Mouse (Mus musculus) lung, embryonic 15.5 days (tissue): ENCODE results near the gene Cela1. TPM values are rescaled to one million over a fixed set of nuclear protein-coding genes. Genes with fewer than 3 reads are reported as not detected.

ENCODE experiments used
- ATAC-seq: fragments of 200-750 bp; cut with Nextera tagmentation; 2 replicates; pipeline ENCODE4 v1.8.0; 2017; ENCODE audit warnings: moderate number of reproducible peaks, borderline replicate concordance; ENCODE audit not compliant: low FRiP score, low TSS enrichment; ENCODE audit errors: extremely low read depth
- H3K27ac ChIP-seq: fragments of 300-500 bp; sonication (generic); 2 replicates; pipeline ENCODE4 v1.5.1; 2015; ENCODE audit warnings: moderate library complexity, mild to moderate bottlenecking, inconsistent platforms
- H3K27me3 ChIP-seq: fragments of 300-500 bp; sonication (generic); 2 replicates; pipeline ENCODE4 v1.6.1; 2015; ENCODE audit warnings: inconsistent platforms
- H3K36me3 ChIP-seq: fragments of 300-500 bp; sonication (generic); 2 replicates; pipeline ENCODE4 v1.6.1; 2015; ENCODE audit warnings: inconsistent platforms
- H3K4me1 ChIP-seq: fragments of 300-500 bp; sonication (generic); 2 replicates; pipeline ENCODE4 v1.6.1; 2015; ENCODE audit warnings: inconsistent platforms
- H3K4me2 ChIP-seq: fragments of 300-500 bp; sonication (generic); 2 replicates; pipeline ENCODE4 v1.6.1; 2015; ENCODE audit warnings: inconsistent platforms, mild to moderate bottlenecking, moderate library complexity
- H3K4me3 ChIP-seq: fragments of 300-500 bp; sonication (generic); 2 replicates; pipeline ENCODE4 v1.5.1; 2015; ENCODE audit warnings: mild to moderate bottlenecking, inconsistent platforms
- H3K9ac ChIP-seq: fragments of 300-500 bp; sonication (generic); 2 replicates; pipeline ENCODE4 v1.6.1; 2015; ENCODE audit warnings: inconsistent platforms
- H3K9me3 ChIP-seq: fragments of 300-500 bp; sonication (generic); 2 replicates; pipeline ENCODE4 v1.6.1; 2016; ENCODE audit warnings: inconsistent platforms
- WGBS: fragments of 180-500 bp; shearing (Covaris S2); methylation state at CpG from one replicate; pipeline ENCODE4 v1.1.7; 2015; 5-methylcytosine and 5-hydroxymethylcytosine counted together
- microRNA-seq: library from miRNA; unstranded; fragments of <30 nt; microRNA quantifications from one replicate; pipeline ENCODE4, GENCODE M21; 2016
- polyA plus RNA-seq: library from polyadenylated mRNA; unstranded; fragments of >200 nt; fragmentation: Nextera tagmentation; extraction: Ambion mirVana; gene quantifications from 2 replicates; pipeline ENCODE4 v1.2.1, GENCODE M21; 2015

Cela1 gene
- polyA plus RNA-seq, 1 experiment from 2014 or later: 2.9 TPM

DNA sequence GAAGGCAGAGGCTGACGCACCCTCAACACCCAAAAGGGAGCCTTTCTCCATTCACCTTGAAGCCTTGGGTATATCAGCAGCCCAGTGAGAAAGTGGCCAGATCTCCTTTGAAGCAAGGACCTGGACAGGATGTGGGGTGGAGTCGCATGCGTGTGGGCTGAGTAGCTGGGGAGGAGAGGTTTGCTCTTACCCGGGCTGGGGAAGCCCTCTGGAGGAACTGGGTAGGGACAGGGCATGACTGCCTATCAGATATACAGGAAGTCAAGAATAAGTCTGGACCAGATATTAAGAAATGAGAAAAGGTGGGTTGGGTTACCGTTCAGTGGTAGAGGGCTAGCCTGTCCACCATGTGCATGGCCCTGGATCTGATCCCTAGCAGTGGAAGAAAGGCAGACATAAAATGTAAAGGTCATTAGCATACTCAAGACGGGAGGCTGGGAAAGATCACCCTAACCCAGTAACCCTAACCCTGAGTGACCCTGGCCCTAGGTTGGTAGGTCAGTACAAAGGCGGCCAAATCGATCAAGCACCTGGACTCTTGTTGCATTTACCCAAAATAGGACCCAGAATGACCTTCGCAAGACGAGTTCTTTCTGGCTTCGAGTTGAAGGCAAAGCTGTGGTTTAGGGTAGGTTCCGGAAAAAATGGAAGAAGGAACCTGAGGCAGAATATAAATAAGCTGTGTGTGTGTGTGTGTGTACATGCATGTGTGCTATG, 56.1 kb downstream of the Cela1 start:
- H3K4me3 ChIP-seq: no peak overlapping the region
- no peaks in the 10 kb centered on the region for H3K9me3 ChIP-seq
- H3K4me1 ChIP-seq: peaks cover 20% of the 10 kb centered on the region; the same call in 1 of the 2 replicates
- no peaks in the 10 kb centered on the region for H3K36me3 ChIP-seq
- H3K27ac ChIP-seq: no peak overlapping the region
- H3K27me3 ChIP-seq: peaks cover 34% of the 10 kb centered on the region
- no peak overlapping the region for H3K4me2 ChIP-seq
- 70% methylated on average over 12 of the region's 12 CpGs for WGBS
- no peak overlapping the region for H3K9ac ChIP-seq
- ATAC-seq: no peak

DNA sequence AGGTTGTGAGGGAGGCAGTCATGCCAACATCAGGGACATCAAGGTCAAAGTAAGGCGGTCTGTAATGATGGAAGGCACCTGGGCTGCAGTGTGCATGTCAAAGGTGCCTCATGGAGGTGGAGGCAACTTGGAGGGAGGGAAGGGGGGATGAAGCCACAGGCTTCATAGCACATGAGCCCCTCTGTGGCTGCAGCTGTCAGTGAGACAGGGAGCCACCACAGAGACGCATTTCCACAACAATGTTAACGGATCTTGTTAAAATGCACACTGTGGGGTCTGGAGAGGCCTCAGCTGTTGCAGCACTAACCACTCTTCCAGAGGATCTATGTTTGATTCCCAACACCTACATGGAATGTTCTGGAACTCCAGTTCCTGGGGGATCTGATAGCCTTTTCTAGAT, 57.6 kb downstream of the Cela1 start:
- Histone ChIP-seq H3K9me3 (no peaks in the 10 kb centered on the region), H3K27ac (no peak overlapping the region), H3K9ac (no peak overlapping the region), H3K4me1 (peaks cover 7% of the 10 kb centered on the region; the same call in 1 of the 2 replicates), H3K4me3 (no peak overlapping the region), H3K4me2 (no peak overlapping the region), H3K36me3 (no peaks in the 10 kb centered on the region), H3K27me3 (peaks cover 19% of the 10 kb centered on the region)
- no peak for ATAC-seq
- WGBS: 67% methylated on average over 3 of the region's 3 CpGs

DNA sequence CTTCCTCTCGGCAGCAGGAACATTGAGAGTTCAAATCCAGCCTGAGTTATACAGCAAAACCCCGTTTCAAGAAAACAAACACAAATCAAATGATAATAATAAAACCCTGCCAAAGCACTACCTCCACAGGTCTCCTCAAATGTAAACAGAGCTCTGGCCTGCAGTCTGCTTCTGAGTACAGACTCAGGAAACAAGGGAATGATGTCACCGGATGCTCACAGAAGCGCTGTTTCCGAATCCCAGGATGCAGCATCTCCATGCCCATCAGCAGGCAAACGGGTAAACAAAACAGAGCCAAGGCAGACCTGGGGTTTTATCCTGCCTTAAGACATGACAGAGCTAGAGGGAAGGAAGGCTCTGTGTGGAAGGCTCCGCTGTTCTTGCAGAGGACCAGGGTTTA, 58.9 kb downstream of the Cela1 start:
- WGBS: 37% methylated on average over 7 of the region's 7 CpGs
- no peaks in the 10 kb centered on the region for H3K9me3 ChIP-seq
- H3K9ac ChIP-seq: no peak overlapping the region
- no peak overlapping the region for H3K4me2 ChIP-seq
- peak overlapping the region; percentile 49; the same call in 1 of the 2 replicates for H3K27ac ChIP-seq
- H3K27me3 ChIP-seq: peaks cover 8% of the 10 kb centered on the region; the same call in 1 of the 2 replicates
- H3K36me3 ChIP-seq: no peaks in the 10 kb centered on the region
- ATAC-seq: no peak
- no peak overlapping the region for H3K4me3 ChIP-seq
- peaks cover 7% of the 10 kb centered on the region; the same call in 1 of the 2 replicates for H3K4me1 ChIP-seq

DNA sequence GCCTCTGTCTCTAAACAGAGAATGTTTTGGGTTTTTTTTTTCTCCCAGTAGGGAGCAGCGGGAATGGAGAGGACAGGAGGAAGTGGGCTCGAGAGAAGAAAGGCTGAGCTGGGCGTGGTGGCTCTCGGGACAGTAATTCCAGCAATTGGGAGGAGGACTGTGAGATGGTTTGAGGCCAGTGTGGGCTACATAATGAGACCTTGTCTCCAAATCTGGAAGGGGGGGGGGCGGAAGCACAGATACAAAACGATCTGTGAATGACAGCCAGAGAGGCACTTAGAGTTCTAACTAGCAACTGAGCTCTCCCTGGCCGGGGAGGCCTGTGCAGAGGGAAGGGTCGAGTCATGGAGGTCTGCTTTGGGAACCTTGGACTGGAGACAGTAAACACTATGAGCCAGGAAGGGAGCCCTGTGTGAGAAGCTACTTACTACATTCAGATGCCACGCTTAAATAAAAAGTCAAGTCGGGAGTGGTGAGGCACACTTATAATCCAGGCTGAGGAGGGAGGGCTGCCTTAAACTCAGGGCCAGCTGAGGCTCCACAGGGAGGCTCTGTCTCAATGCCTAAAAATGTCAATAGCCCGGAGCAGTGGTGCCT, 59.8 kb downstream of the Cela1 start:
- ATAC-seq: no peak

DNA sequence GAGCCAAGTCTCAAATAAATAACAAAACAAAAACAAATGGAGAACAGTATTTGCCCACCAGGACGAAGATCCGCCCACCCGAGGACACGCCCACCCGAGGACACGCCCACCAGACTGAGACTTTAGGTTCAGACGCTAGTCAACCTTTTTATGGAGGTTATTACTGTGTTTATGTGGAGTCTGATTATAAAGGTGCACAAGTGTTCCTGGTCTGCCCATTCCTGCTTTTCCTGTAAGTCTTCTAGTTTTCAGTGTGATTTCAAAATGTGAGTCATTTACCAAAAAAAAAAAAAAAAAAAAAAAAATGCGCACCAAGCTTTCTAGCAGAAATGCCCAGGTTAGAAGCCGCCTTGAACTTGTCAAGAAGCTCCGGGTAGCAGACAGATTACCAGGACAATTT, 60.4 kb downstream of the Cela1 start:
- no peak for ATAC-seq
- H3K9ac ChIP-seq: no peak overlapping the region
- no peaks in the 10 kb centered on the region for H3K36me3 ChIP-seq
- H3K4me2 ChIP-seq: no peak overlapping the region
- H3K27me3 ChIP-seq: peaks cover 3% of the 10 kb centered on the region; the same call in 1 of the 2 replicates
- H3K9me3 ChIP-seq: no peaks in the 10 kb centered on the region
- no peak overlapping the region for H3K27ac ChIP-seq
- peaks cover 7% of the 10 kb centered on the region; the same call in 1 of the 2 replicates for H3K4me1 ChIP-seq
- WGBS: 20% methylated on average over 10 of the region's 10 CpGs
- H3K4me3 ChIP-seq: no peak overlapping the region

More for the DNA sequence above, 59.8 kb downstream of the Cela1 start:
- 11% methylated on average over 11 of the region's 11 CpGs for WGBS
- peak overlapping the region; percentile 48 for H3K27ac ChIP-seq
- no peak overlapping the region for H3K4me3 ChIP-seq
- no peaks in the 10 kb centered on the region for H3K9me3 ChIP-seq
- H3K4me2 ChIP-seq: no peak overlapping the region
- peaks cover 7% of the 10 kb centered on the region; the same call in 1 of the 2 replicates for H3K4me1 ChIP-seq
- peaks cover 3% of the 10 kb centered on the region; the same call in 1 of the 2 replicates for H3K27me3 ChIP-seq
- no peak overlapping the region for H3K9ac ChIP-seq
- H3K36me3 ChIP-seq: no peaks in the 10 kb centered on the region

DNA sequence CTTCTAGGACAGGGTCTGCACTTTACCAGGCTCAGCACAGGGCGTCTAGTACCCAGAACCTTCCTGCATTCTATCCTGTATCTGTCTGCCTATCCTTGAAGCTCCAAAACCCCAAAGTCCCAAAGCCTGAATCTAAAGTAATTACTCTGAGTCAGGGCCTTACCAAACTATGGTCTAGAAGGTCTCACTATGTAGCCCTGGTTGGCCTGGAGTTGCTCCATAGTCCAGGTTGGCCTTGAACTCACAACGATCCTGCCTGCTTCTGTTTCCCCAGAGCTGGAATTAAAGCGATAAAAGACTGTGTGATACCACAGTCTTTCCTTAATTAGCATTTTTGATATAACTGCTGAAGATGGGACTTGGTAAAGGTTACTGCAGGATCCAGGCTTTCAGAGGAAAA, 63.3 kb downstream of the Cela1 start:
- H3K4me2 ChIP-seq: no peak overlapping the region
- ATAC-seq: no peak
- H3K4me3 ChIP-seq: no peak overlapping the region
- 83% methylated on average over 3 of the region's 3 CpGs for WGBS
- peaks cover 14% of the 10 kb centered on the region for H3K36me3 ChIP-seq
- H3K9ac ChIP-seq: no peak overlapping the region
- no peaks in the 10 kb centered on the region for H3K9me3 ChIP-seq
- H3K27ac ChIP-seq: no peak overlapping the region
- H3K4me1 ChIP-seq: peaks cover 7% of the 10 kb centered on the region; the same call in 1 of the 2 replicates
- no peaks in the 10 kb centered on the region for H3K27me3 ChIP-seq

Small RNA genes within 50 kb of the gene (microRNA-seq; reads per million reads assigned to microRNA genes)
- not detected for gene Mir6961

Other genes with a start within 250 kb of the Cela1 start
- 19.5 and 21.5 TPM in 2 replicates for gene Letmd1, start 218.9 kb downstream of the Cela1 start, polyA plus RNA-seq
- 12.5 and 12.7 TPM in 2 replicates for gene Csrnp2, start 192.4 kb downstream of the Cela1 start, polyA plus RNA-seq
- 24.1 and 27.3 TPM in 2 replicates for gene Tfcp2, start 135.9 kb downstream of the Cela1 start, polyA plus RNA-seq
- 3.8 and 4.3 TPM in 2 replicates for gene Pou6f1, start 87.9 kb downstream of the Cela1 start, polyA plus RNA-seq
- gene Dazap2, start 72.6 kb downstream of the Cela1 start, polyA plus RNA-seq: 208 and 209 TPM in 2 replicates
- 14.4 and 15.2 TPM in 2 replicates for gene Smagp, start 51.0 kb downstream of the Cela1 start, polyA plus RNA-seq
- gene Bin2, start 18.4 kb downstream of the Cela1 start, polyA plus RNA-seq: 3.8 and 7.3 TPM in 2 replicates
- 0.53 and 0.61 TPM in 2 replicates for gene Galnt6, start 41.5 kb upstream of the Cela1 start, polyA plus RNA-seq
- 2.0 and 2.1 TPM in 2 replicates for gene Slc4a8, start 73.8 kb upstream of the Cela1 start, polyA plus RNA-seq
- 1.4 and 2.1 TPM in 2 replicates for gene Scn8a, start 181.9 kb upstream of the Cela1 start, polyA plus RNA-seq